Mouse (Mus musculus): ENCODE measurements at regions not wholly inside any gene's neighbourhood (a gene's known extent, or its start where the extent isn't known, plus 50 kb on each side); places are given as distances from the start of the nearest gene placed in this dataset.

- Histone ChIP-seq H3K4me1 (ENCODE audit: control insufficient read depth, low read depth, low read length) (no peaks in the 10 kb centered on the region), H3K36me3 (ENCODE audit: control insufficient read depth, insufficient read depth) (no peaks in the 10 kb centered on the region), H3K4me2 (ENCODE audit: low read depth, low read length) (no peak overlapping the region), H3K9ac (ENCODE audit: low read depth, low read length) (no peak overlapping the region), H3K27ac (ENCODE audit: low read length) (no peak overlapping the region), H3K4me3 (ENCODE audit: low read depth, low read length) (no peak overlapping the region), H3K27me3 (ENCODE audit: control insufficient read depth, insufficient read depth, low read depth, low read length) (no peaks in the 10 kb centered on the region), H3K9me3 (replicated peaks; ENCODE audit: control insufficient read depth, low read length) (no peaks in the 10 kb centered on the region)
- 45% methylated on average over 2 of the region's 2 CpGs for WGBS (ENCODE audit: insufficient replicate concordance)
- no peak for ATAC-seq (ENCODE audit: low read depth)
Measured at GRCm38 (mm10) chr14:64572756-64573155, 468.7 kb downstream of the Prss52 start.

GRCm38 (mm10) chr14:64573773-64574172 lies 469.7 kb downstream of the Prss52 start:
- no peak for ATAC-seq (ENCODE audit: low read depth)
- H3K4me2 ChIP-seq (ENCODE audit: low read depth, low read length): no peak overlapping the region
- no peak overlapping the region for H3K4me3 ChIP-seq (ENCODE audit: low read depth, low read length)
- H3K27ac ChIP-seq (ENCODE audit: low read length): no peak overlapping the region
- no peaks in the 10 kb centered on the region for H3K27me3 ChIP-seq (ENCODE audit: control insufficient read depth, insufficient read depth, low read depth, low read length)
- H3K9me3 ChIP-seq (replicated peaks; ENCODE audit: control insufficient read depth, low read length): no peaks in the 10 kb centered on the region
- no peaks in the 10 kb centered on the region for H3K4me1 ChIP-seq (ENCODE audit: control insufficient read depth, low read depth, low read length)
- 57% methylated on average over 5 of the region's 5 CpGs for WGBS (ENCODE audit: insufficient replicate concordance)
- no peak overlapping the region for H3K9ac ChIP-seq (ENCODE audit: low read depth, low read length)
- H3K36me3 ChIP-seq (ENCODE audit: control insufficient read depth, insufficient read depth): no peaks in the 10 kb centered on the region

- Histone ChIP-seq H3K4me3 (ENCODE audit: low read depth, low read length) (no peak overlapping the region), H3K9me3 (replicated peaks; ENCODE audit: control insufficient read depth, low read length) (no peaks in the 10 kb centered on the region), H3K27me3 (ENCODE audit: control insufficient read depth, insufficient read depth, low read depth, low read length) (no peaks in the 10 kb centered on the region), H3K4me1 (ENCODE audit: control insufficient read depth, low read depth, low read length) (no peaks in the 10 kb centered on the region), H3K27ac (ENCODE audit: low read length) (no peak overlapping the region), H3K4me2 (ENCODE audit: low read depth, low read length) (no peak overlapping the region), H3K9ac (ENCODE audit: low read depth, low read length) (no peak overlapping the region), H3K36me3 (ENCODE audit: control insufficient read depth, insufficient read depth) (no peaks in the 10 kb centered on the region)
- WGBS (ENCODE audit: insufficient replicate concordance): 48% methylated on average over 7 of the region's 7 CpGs
- ATAC-seq (ENCODE audit: low read depth): no peak
Measured at GRCm38 (mm10) chr14:64574277-64574676, 470.2 kb downstream of the Prss52 start.

- H3K4me1 ChIP-seq (ENCODE audit: control insufficient read depth, low read depth, low read length): no peaks in the 10 kb centered on the region
- no peaks in the 10 kb centered on the region for H3K27me3 ChIP-seq (ENCODE audit: control insufficient read depth, insufficient read depth, low read depth, low read length)
- no peak overlapping the region for H3K4me2 ChIP-seq (ENCODE audit: low read depth, low read length)
- no peak overlapping the region for H3K9ac ChIP-seq (ENCODE audit: low read depth, low read length)
- no peak overlapping the region for H3K27ac ChIP-seq (ENCODE audit: low read length)
- H3K9me3 ChIP-seq (replicated peaks; ENCODE audit: control insufficient read depth, low read length): no peaks in the 10 kb centered on the region
- 55% methylated on average over 6 of the region's 6 CpGs for WGBS (ENCODE audit: insufficient replicate concordance)
- no peak overlapping the region for H3K4me3 ChIP-seq (ENCODE audit: low read depth, low read length)
- ATAC-seq (ENCODE audit: low read depth): no peak
- H3K36me3 ChIP-seq (ENCODE audit: control insufficient read depth, insufficient read depth): no peaks in the 10 kb centered on the region
Measured at GRCm38 (mm10) chr14:64574773-64575172, 470.7 kb downstream of the Prss52 start.

DNA sequence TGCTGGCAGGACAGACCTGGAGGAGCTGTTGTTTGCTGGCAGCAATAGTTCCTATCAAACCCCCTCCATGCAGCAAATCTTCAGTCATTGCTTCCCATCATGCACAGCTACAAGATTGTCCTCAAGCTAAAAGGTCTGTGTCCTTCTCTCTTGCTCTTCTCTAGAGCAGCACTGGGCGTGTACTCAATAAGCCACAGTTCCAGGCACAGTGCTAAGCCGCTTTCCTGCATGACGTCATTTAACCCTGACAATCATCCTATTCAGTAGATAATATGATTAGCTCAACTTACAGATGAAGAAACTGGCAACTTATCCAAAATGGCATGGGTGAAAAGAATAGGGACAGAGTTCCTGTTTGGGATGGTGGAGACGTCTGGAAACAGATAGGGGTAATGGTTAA lies 471.9 kb downstream of the Prss52 start:
- no peak for ATAC-seq (ENCODE audit: low read depth)

GRCm38 (mm10) chr14:64580086-64580485 lies 476.0 kb downstream of the Prss52 start:
- H3K36me3 ChIP-seq (ENCODE audit: control insufficient read depth, insufficient read depth): no peaks in the 10 kb centered on the region
- WGBS (ENCODE audit: insufficient replicate concordance): 49% methylated on average over 4 of the region's 4 CpGs
- no peak overlapping the region for H3K4me2 ChIP-seq (ENCODE audit: low read depth, low read length)
- H3K4me3 ChIP-seq (ENCODE audit: low read depth, low read length): no peak overlapping the region
- H3K27me3 ChIP-seq (ENCODE audit: control insufficient read depth, insufficient read depth, low read depth, low read length): peaks cover 15% of the 10 kb centered on the region
- no peak overlapping the region for H3K27ac ChIP-seq (ENCODE audit: low read length)
- no peak for ATAC-seq (ENCODE audit: low read depth)
- H3K4me1 ChIP-seq (ENCODE audit: control insufficient read depth, low read depth, low read length): no peaks in the 10 kb centered on the region
- no peak overlapping the region for H3K9ac ChIP-seq (ENCODE audit: low read depth, low read length)
- no peaks in the 10 kb centered on the region for H3K9me3 ChIP-seq (replicated peaks; ENCODE audit: control insufficient read depth, low read length)

More for the DNA sequence above, 471.9 kb downstream of the Prss52 start:
- WGBS (ENCODE audit: insufficient replicate concordance): 35% methylated on average over 4 of the region's 4 CpGs
- Histone ChIP-seq H3K4me3 (ENCODE audit: low read depth, low read length) (no peak overlapping the region), H3K9ac (ENCODE audit: low read depth, low read length) (no peak overlapping the region), H3K4me2 (ENCODE audit: low read depth, low read length) (no peak overlapping the region), H3K4me1 (ENCODE audit: control insufficient read depth, low read depth, low read length) (no peaks in the 10 kb centered on the region), H3K27me3 (ENCODE audit: control insufficient read depth, insufficient read depth, low read depth, low read length) (no peaks in the 10 kb centered on the region), H3K9me3 (replicated peaks; ENCODE audit: control insufficient read depth, low read length) (no peaks in the 10 kb centered on the region), H3K27ac (ENCODE audit: low read length) (no peak overlapping the region), H3K36me3 (ENCODE audit: control insufficient read depth, insufficient read depth) (no peaks in the 10 kb centered on the region)

- no peak overlapping the region for H3K9ac ChIP-seq (ENCODE audit: low read depth, low read length)
- no peak overlapping the region for H3K27ac ChIP-seq (ENCODE audit: low read length)
- no peak for ATAC-seq (ENCODE audit: low read depth)
- H3K4me1 ChIP-seq (ENCODE audit: control insufficient read depth, low read depth, low read length): no peaks in the 10 kb centered on the region
- H3K4me3 ChIP-seq (ENCODE audit: low read depth, low read length): no peak overlapping the region
- H3K27me3 ChIP-seq (ENCODE audit: control insufficient read depth, insufficient read depth, low read depth, low read length): peaks cover 23% of the 10 kb centered on the region
- H3K4me2 ChIP-seq (ENCODE audit: low read depth, low read length): no peak overlapping the region
- no peaks in the 10 kb centered on the region for H3K9me3 ChIP-seq (replicated peaks; ENCODE audit: control insufficient read depth, low read length)
- 42% methylated on average over 6 of the region's 6 CpGs for WGBS (ENCODE audit: insufficient replicate concordance)
- no peaks in the 10 kb centered on the region for H3K36me3 ChIP-seq (ENCODE audit: control insufficient read depth, insufficient read depth)
Measured at GRCm38 (mm10) chr14:64580862-64581261, 476.8 kb downstream of the Prss52 start.

- no peak for ATAC-seq (ENCODE audit: low read depth)
- Histone ChIP-seq H3K27me3 (ENCODE audit: control insufficient read depth, insufficient read depth, low read depth, low read length) (peaks cover 31% of the 10 kb centered on the region), H3K9me3 (replicated peaks; ENCODE audit: control insufficient read depth, low read length) (no peaks in the 10 kb centered on the region), H3K9ac (ENCODE audit: low read depth, low read length) (no peak overlapping the region), H3K36me3 (ENCODE audit: control insufficient read depth, insufficient read depth) (no peaks in the 10 kb centered on the region), H3K4me3 (ENCODE audit: low read depth, low read length) (no peak overlapping the region), H3K4me2 (ENCODE audit: low read depth, low read length) (no peak overlapping the region), H3K4me1 (ENCODE audit: control insufficient read depth, low read depth, low read length) (no peaks in the 10 kb centered on the region), H3K27ac (ENCODE audit: low read length) (no peak overlapping the region)
- 27% methylated on average over 7 of the region's 7 CpGs for WGBS (ENCODE audit: insufficient replicate concordance)
Measured at GRCm38 (mm10) chr14:64581705-64582104, 477.6 kb downstream of the Prss52 start.

DNA sequence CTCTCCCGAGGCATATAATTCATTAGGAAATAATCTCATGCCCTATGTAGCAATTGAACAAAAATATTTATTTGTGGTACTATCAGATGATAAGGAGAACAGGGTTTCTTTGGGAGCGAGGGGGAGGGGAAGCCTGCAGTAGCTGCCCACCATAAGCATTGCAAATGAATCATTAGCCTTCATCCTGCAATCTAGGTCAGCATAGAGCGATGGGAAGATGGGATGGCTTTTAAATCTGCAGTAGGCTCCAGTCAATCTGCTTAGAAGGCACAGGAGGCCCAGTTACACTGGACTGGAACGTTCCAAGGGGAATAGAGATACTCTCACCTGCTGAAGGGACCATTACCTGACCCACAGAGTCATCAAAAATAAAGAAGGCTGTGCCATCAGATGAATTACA lies 478.7 kb downstream of the Prss52 start:
- no peaks in the 10 kb centered on the region for H3K36me3 ChIP-seq (ENCODE audit: control insufficient read depth, insufficient read depth)
- no peak overlapping the region for H3K4me2 ChIP-seq (ENCODE audit: low read depth, low read length)
- H3K9me3 ChIP-seq (replicated peaks; ENCODE audit: control insufficient read depth, low read length): no peaks in the 10 kb centered on the region
- H3K4me3 ChIP-seq (ENCODE audit: low read depth, low read length): no peak overlapping the region
- H3K27me3 ChIP-seq (ENCODE audit: control insufficient read depth, insufficient read depth, low read depth, low read length): peaks cover 42% of the 10 kb centered on the region
- no peak for ATAC-seq (ENCODE audit: low read depth)
- no peak overlapping the region for H3K27ac ChIP-seq (ENCODE audit: low read length)
- H3K9ac ChIP-seq (ENCODE audit: low read depth, low read length): no peak overlapping the region
- WGBS (ENCODE audit: insufficient replicate concordance): 28% methylated on average over 4 of the region's 4 CpGs
- H3K4me1 ChIP-seq (ENCODE audit: control insufficient read depth, low read depth, low read length): no peaks in the 10 kb centered on the region

- no peak overlapping the region for H3K4me2 ChIP-seq (ENCODE audit: low read depth, low read length)
- peaks cover 56% of the 10 kb centered on the region for H3K27me3 ChIP-seq (ENCODE audit: control insufficient read depth, insufficient read depth, low read depth, low read length)
- no peaks in the 10 kb centered on the region for H3K4me1 ChIP-seq (ENCODE audit: control insufficient read depth, low read depth, low read length)
- H3K36me3 ChIP-seq (ENCODE audit: control insufficient read depth, insufficient read depth): no peaks in the 10 kb centered on the region
- H3K9ac ChIP-seq (ENCODE audit: low read depth, low read length): no peak overlapping the region
- 41% methylated on average over 5 of the region's 5 CpGs for WGBS (ENCODE audit: insufficient replicate concordance)
- no peak overlapping the region for H3K4me3 ChIP-seq (ENCODE audit: low read depth, low read length)
- H3K9me3 ChIP-seq (replicated peaks; ENCODE audit: control insufficient read depth, low read length): no peaks in the 10 kb centered on the region
- no peak overlapping the region for H3K27ac ChIP-seq (ENCODE audit: low read length)
- no peak for ATAC-seq (ENCODE audit: low read depth)
Measured at GRCm38 (mm10) chr14:64584221-64584620, 480.1 kb downstream of the Prss52 start.

All from liver, embryonic 16.5 days (tissue).